Mouse (Mus musculus): Measurements from ENCODE around the gene Bcar1. TPM values are rescaled to one million over a fixed set of nuclear protein-coding genes. Genes with fewer than 3 reads are reported as not detected.
A peak's percentile ranks its signal among the peaks of the same experiment; 100 is the strongest.

Bcar1 gene
- total and polyA plus RNA-seq, 3 experiments, result 19.1 to 31.3 (median 21.1) TPM

DNA sequence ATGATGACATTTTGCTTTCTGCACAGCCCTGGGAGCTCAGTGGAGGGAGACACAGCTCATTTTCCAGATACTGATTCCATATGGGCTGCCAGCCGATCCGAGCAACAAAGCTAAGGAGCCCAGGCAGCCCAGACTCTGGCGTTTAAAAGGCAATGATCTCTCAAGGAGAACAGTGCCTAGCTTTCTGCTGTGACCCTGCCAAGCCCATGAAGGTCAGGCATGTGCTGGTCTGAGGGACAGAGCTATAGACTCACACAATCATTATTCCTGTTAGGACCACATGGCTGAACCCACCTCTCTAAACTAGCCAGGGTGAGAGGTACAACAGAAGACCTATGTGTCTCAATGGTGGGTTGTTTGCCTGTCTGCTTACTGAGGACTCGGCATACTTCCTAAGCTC, 44.1 kb upstream of the Bcar1 start:
- peaks cover 3% of the 10 kb centered on the region for H3K36me3 ChIP-seq (ENCODE audit: control insufficient read depth, insufficient read depth, low read length)
- WGBS, result 50% methylated on average over 4 of the region's 4 CpGs
- intact Hi-C loops (cut with DNase I), result loop anchor here (2.0 to 5.0 kb wide), 2 partner anchors 35 to 45 kb away; partner anchors contain the start of gene Bcar1
- H3K27ac ChIP-seq, result no peak overlapping the region; the same call in 1 of the 2 replicates
- no peak for TF ChIP-seq POLR2A (IDR thresholded peaks at IDR 0.05; ENCODE audit: insufficient read depth, low read depth, low read length)
- no peak for TF ChIP-seq EP300 (IDR thresholded peaks at IDR 0.05; ENCODE audit: insufficient read depth, low read depth, low read length)
- no peak for TF ChIP-seq CTCF (IDR thresholded peaks at IDR 0.05)
- H3K79me2 ChIP-seq (replicated peaks; ENCODE audit: control insufficient read depth, insufficient read depth, low read length), result no peaks in the 10 kb centered on the region
- no peak overlapping the region for H3K9ac ChIP-seq (ENCODE audit: low read depth, low read length)
- no peaks in the 10 kb centered on the region for H3K27me3 ChIP-seq (ENCODE audit: control insufficient read depth, insufficient read depth, low read length)
- H3K4me1 ChIP-seq (ENCODE audit: control insufficient read depth, insufficient read depth, low read length), result peaks cover 6% of the 10 kb centered on the region
- H3K4me3 ChIP-seq, result no peak overlapping the region
- no peak for DNase-seq

DNA sequence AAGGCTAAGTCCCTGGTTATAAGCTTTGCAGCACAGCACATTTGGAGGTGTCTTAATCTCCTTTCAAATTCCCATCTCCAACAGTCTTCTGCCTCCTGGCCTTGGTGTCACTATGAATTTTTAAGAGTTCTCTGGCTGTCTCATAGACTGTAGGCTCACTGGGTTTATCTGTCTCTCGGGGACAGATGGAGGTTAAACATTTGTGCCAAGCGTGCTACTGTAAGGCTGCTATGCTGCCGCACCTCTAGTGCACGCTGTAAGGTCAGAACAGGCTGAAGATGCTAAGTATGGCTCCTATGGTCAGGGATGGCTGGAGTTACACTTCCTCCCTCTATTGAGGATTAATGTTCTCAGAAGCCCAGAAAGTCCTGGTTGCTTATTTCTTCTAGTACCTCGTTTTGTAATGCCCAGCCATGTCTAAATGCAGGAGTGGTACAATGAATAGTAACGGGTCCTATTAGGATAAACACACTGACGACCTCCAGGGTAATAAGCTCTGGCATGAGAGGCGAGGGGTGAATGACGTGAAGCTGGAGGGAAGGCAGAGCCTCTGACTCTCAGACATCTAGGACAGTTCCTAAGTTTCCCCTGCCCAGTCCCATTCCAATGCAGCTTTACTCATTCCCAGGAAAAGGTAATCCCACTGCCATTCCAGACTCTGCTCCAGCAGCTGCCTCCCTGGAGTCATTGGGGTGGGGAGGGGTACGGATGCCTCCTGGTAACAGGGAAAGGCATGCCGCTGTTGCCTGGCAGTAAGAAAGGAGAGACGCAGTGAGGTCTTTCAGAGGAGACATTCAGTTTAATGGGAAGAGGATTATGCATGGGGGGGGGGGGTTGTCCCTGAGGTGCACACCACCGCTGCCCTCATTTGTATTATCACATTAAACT, 43.3 kb upstream of the Bcar1 start:
- Histone ChIP-seq H3K4me3 (no peak overlapping the region), H3K27me3 (ENCODE audit: control insufficient read depth, insufficient read depth, low read length) (no peaks in the 10 kb centered on the region), H3K79me2 (replicated peaks; ENCODE audit: control insufficient read depth, insufficient read depth, low read length) (no peaks in the 10 kb centered on the region), H3K27ac (no peak overlapping the region), H3K4me1 (ENCODE audit: control insufficient read depth, insufficient read depth, low read length) (peaks cover 6% of the 10 kb centered on the region), H3K9ac (ENCODE audit: low read depth, low read length) (no peak overlapping the region), H3K36me3 (ENCODE audit: control insufficient read depth, insufficient read depth, low read length) (peaks cover 3% of the 10 kb centered on the region)
- intact Hi-C loops (cut with DNase I), result loop anchor here (2.0 to 5.0 kb wide), 2 partner anchors 35 to 44 kb away; partner anchors contain the start of gene Bcar1
- no peak for DNase-seq
- WGBS, result 74% methylated on average over 13 of the region's 13 CpGs
- no peak for TF ChIP-seq EP300 (IDR thresholded peaks at IDR 0.05; ENCODE audit: insufficient read depth, low read depth, low read length)
- no peak for TF ChIP-seq POLR2A (IDR thresholded peaks at IDR 0.05; ENCODE audit: insufficient read depth, low read depth, low read length)
- TF ChIP-seq CTCF (IDR thresholded peaks at IDR 0.05), result no peak

DNA sequence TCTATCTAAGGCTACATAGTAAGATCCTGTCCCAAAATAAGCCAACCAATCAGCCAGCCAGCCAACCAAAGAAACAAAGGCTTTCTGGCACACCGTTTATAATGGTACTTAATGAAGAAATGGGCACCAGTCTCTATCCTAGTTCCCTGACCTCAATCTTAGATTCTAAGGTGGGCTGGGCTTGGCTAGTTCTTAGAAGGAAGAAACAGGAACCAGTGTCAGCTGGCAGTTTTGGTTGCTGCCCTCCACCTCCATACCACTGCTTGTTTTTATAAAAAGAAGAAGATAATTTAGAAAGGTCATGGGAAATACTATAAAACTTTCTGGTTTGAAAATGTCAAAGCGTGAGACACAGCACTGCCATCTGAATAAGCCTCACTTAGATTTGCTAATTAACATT, 42.5 kb upstream of the Bcar1 start:
- intact Hi-C loops (cut with DNase I), result loop anchor here (2.0 to 5.0 kb wide), 2 partner anchors 36 to 43 kb away; partner anchors contain the start of gene Bcar1
- H3K9ac ChIP-seq (ENCODE audit: low read depth, low read length), result no peak overlapping the region
- no peak overlapping the region for H3K4me3 ChIP-seq
- peaks cover 3% of the 10 kb centered on the region for H3K36me3 ChIP-seq (ENCODE audit: control insufficient read depth, insufficient read depth, low read length)
- H3K27me3 ChIP-seq (ENCODE audit: control insufficient read depth, insufficient read depth, low read length), result no peaks in the 10 kb centered on the region
- DNase-seq, result no peak
- H3K79me2 ChIP-seq (replicated peaks; ENCODE audit: control insufficient read depth, insufficient read depth, low read length), result no peaks in the 10 kb centered on the region
- no peak for TF ChIP-seq CTCF (IDR thresholded peaks at IDR 0.05)
- no peak for TF ChIP-seq POLR2A (IDR thresholded peaks at IDR 0.05; ENCODE audit: insufficient read depth, low read depth, low read length)
- TF ChIP-seq EP300 (IDR thresholded peaks at IDR 0.05; ENCODE audit: insufficient read depth, low read depth, low read length), result no peak
- no peak overlapping the region; the same call in 1 of the 2 replicates for H3K27ac ChIP-seq
- H3K4me1 ChIP-seq (ENCODE audit: control insufficient read depth, insufficient read depth, low read length), result peaks cover 6% of the 10 kb centered on the region
- WGBS, result 83% methylated on average over 2 of the region's 2 CpGs

DNA sequence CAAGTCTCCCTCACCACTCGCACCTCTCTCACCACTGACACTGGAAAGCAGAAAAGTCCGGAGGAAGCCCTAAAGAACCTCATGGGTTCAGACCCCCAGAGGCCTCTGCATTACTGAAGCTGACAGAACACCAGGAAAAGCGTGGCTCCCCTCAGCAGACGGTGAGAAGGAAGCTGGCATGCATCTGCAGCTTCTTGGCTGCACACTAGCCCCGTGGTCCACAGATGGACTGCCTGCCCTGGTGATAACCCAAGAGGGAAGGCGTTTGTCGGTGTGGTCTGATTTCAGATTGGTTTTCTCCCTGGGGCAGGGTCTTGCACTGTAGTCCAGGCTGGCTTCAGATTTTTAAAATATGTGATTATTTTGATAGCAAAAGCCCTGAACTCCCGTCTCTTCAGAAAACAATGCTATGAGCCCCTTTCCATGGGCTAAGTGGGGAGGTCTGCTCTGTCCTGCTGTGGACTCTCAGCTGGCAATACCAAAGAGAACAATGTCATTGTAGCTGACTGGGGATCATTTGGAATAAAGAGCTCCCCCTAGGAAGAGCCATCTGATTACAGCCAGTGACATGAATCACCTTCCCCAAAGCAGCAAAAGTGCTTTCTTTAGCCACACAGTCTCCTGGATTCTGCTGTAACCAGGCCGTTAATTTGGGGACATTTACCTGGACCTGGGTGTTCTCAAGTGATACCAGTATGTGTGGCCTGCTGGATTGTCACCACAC, 39.2 kb upstream of the Bcar1 start:
- no peak for DNase-seq
- TF ChIP-seq POLR2A (IDR thresholded peaks at IDR 0.05; ENCODE audit: insufficient read depth, low read depth, low read length) (no peak), CTCF (IDR thresholded peaks at IDR 0.05) (peak; percentile 48), EP300 (IDR thresholded peaks at IDR 0.05; ENCODE audit: insufficient read depth, low read depth, low read length) (no peak)
- H3K4me3 ChIP-seq, result no peak overlapping the region
- no peak overlapping the region for H3K27ac ChIP-seq
- no peaks in the 10 kb centered on the region for H3K27me3 ChIP-seq (ENCODE audit: control insufficient read depth, insufficient read depth, low read length)
- WGBS, result 60% methylated on average over 9 of the region's 9 CpGs
- H3K4me1 ChIP-seq (ENCODE audit: control insufficient read depth, insufficient read depth, low read length), result peaks cover 14% of the 10 kb centered on the region
- peaks cover 5% of the 10 kb centered on the region for H3K36me3 ChIP-seq (ENCODE audit: control insufficient read depth, insufficient read depth, low read length)
- H3K9ac ChIP-seq (ENCODE audit: low read depth, low read length), result no peak overlapping the region
- intact Hi-C loops (cut with DNase I), result loop anchor here (5.0 kb wide), 1 partner anchor 66 kb away; no protein-coding TSS in a partner anchor
- no peaks in the 10 kb centered on the region for H3K79me2 ChIP-seq (replicated peaks; ENCODE audit: control insufficient read depth, insufficient read depth, low read length)

DNA sequence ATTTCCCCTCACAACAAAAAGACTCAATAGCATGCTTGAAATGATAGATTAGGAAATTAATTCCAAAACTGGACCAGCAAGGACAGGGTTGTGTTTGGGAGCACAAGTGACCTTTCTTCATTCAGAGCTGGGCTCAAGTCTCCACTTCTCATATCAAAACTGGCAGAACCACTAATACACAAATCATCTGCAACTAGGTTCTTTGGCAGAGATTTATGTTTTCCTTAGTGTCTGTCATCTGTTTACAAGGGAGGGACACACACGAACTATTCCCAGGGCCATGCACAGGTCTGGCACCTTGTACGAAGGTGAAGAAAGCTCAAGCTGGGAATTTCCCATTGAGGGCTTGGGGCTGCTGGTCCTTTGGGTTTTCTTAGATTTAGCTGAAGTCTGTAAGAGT, 38.6 kb upstream of the Bcar1 start:
- Histone ChIP-seq H3K36me3 (ENCODE audit: control insufficient read depth, insufficient read depth, low read length) (peaks cover 5% of the 10 kb centered on the region), H3K4me3 (no peak overlapping the region), H3K9ac (ENCODE audit: low read depth, low read length) (no peak overlapping the region), H3K4me1 (ENCODE audit: control insufficient read depth, insufficient read depth, low read length) (peaks cover 14% of the 10 kb centered on the region), H3K27me3 (ENCODE audit: control insufficient read depth, insufficient read depth, low read length) (no peaks in the 10 kb centered on the region), H3K27ac (no peak overlapping the region), H3K79me2 (replicated peaks; ENCODE audit: control insufficient read depth, insufficient read depth, low read length) (no peaks in the 10 kb centered on the region)
- TF ChIP-seq POLR2A (IDR thresholded peaks at IDR 0.05; ENCODE audit: insufficient read depth, low read depth, low read length) (no peak), EP300 (IDR thresholded peaks at IDR 0.05; ENCODE audit: insufficient read depth, low read depth, low read length) (no peak), CTCF (IDR thresholded peaks at IDR 0.05) (no peak)
- WGBS, result 47% methylated on average over 2 of the region's 2 CpGs
- no peak for DNase-seq
- intact Hi-C loops (cut with DNase I), result loop anchor here (5.0 kb wide), 1 partner anchor 65 kb away; no protein-coding TSS in a partner anchor
